Comparison of ENCODE assay signal across 17 mouse cellular contexts in the genomic region with DNA sequence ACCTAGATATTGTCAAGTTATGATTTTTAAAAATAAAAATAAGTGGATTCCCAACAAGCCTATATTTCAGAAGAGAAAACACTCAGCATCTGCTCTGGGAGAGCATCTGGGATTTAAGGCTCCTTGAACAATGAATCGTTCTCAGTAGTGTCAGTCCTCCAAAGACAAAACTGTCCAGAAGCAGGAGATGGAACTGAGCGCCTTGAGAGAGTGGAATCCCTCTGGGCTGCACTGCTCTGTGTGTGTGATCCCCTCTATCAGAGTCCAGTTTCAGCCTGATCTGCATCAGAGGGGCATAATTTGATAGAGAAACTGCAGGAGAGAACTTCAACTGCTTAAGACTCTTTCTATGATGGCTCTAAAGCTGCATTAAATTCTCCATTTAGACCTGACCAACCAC. TPM values are rescaled to one million over a fixed set of nuclear protein-coding genes. Genes with fewer than 3 reads are reported as not detected.
"Had no signal": no experiment of that assay in that cellular context is flagged by ENCODE, and none has a peak within 500 bp of the region (broad histone marks: within the 10 kb centered on the region; RNA-seq: fewer than 3 reads in every experiment).

No protein-coding gene starts in this region.

- H3K27ac ChIP-seq: limb, embryonic 12.5 days; limb, embryonic 15.5 days; liver, embryonic 14.5 days; macrophage; stomach, embryonic 15.5 days had no signal

- H3K4me3 ChIP-seq: limb, embryonic 12.5 days; limb, embryonic 15.5 days; stomach, embryonic 15.5 days had no signal

- DNase-seq: kidney, adult 18-20 months; kidney, adult 9 months; kidney, postnatal 14 days; kidney, postnatal 4 days; left cerebral cortex, postnatal 4 days; liver, postnatal 0 days; lung, embryonic 14.5 days; right cerebral cortex, postnatal 25 days; spleen, adult 18-20 months; thymus, postnatal 25 days had no signal

- H3K9me3 ChIP-seq: limb, embryonic 12.5 days; limb, embryonic 15.5 days; stomach, embryonic 15.5 days had no signal

- H3K4me1 ChIP-seq: limb, embryonic 12.5 days; limb, embryonic 15.5 days; stomach, embryonic 15.5 days had no signal

- H3K9ac ChIP-seq: limb, embryonic 12.5 days; limb, embryonic 15.5 days; liver, embryonic 14.5 days; liver, postnatal 0 days; lung, embryonic 14.5 days; stomach, embryonic 15.5 days had no signal

- H3K4me2 ChIP-seq: limb, embryonic 12.5 days; limb, embryonic 15.5 days; liver, embryonic 11.5 days; lung, embryonic 14.5 days; stomach, embryonic 15.5 days had no signal

- H3K36me3 ChIP-seq: limb, embryonic 12.5 days; limb, embryonic 15.5 days; stomach, embryonic 15.5 days had no signal

- H3K27me3 ChIP-seq: limb, embryonic 12.5 days; limb, embryonic 15.5 days; stomach, embryonic 15.5 days had no signal

- ATAC-seq: liver, postnatal 0 days; lung, postnatal 0 days had no signal

RNA-seq across cellular contexts. Expression of gene Hs3st5, which starts 49.5 kb away (rescaled TPM):
- polyA plus RNA-seq: liver, postnatal 0 days; macrophage had no signal
